Mouse (Mus musculus): Measurements from ENCODE around the gene Edc3. TPM values are rescaled to one million over a fixed set of nuclear protein-coding genes. Genes with fewer than 3 reads are reported as not detected.

The Edc3 gene
- polyA plus RNA-seq (2014; fragmentation: Nextera tagmentation; extraction: Ambion mirVana): 11.0 and 12.6 TPM in 2 replicates

- H3K36me3 ChIP-seq (ENCODE audit: control insufficient read depth, insufficient read depth, low read length): peaks cover 12% of the 10 kb centered on the region; the same call in 1 of the 2 replicates
- peak within 1 kb of the TSS; percentile 65 to 84 for H3K27ac ChIP-seq (replicated peaks in 1 of 2; ENCODE audit: control insufficient read depth in 1 of 2, insufficient read depth in 1 of 2, low read depth in 2 of 2, low read length in 2 of 2)
- no peaks in the 10 kb centered on the region for H3K27me3 ChIP-seq (ENCODE audit: control insufficient read depth, insufficient read depth, low read length)
- ATAC-seq (ENCODE audit: insufficient number of reproducible peaks, insufficient read depth, low FRiP score, low read depth): peak; percentile 86
- H3K4me1 ChIP-seq (ENCODE audit: control insufficient read depth in 2 of 2, insufficient read depth in 2 of 2, low read length in 2 of 2): peaks cover 3 to 8% of the 10 kb centered on the region in 2 experiments; a peak in 1 of 4 replicates
- H3K4me2 ChIP-seq (ENCODE audit: low read length): peak within 1 kb of the TSS; percentile 90
- 0% methylated on average over 23 of the region's 23 CpGs for WGBS
- H3K9ac ChIP-seq (ENCODE audit: low read length): peak within 1 kb of the TSS; percentile 94
- H3K9me3 ChIP-seq (ENCODE audit: control insufficient read depth, low read length): peaks cover 5% of the 10 kb centered on the region
- peak within 1 kb of the TSS; percentile 71 to 88 for H3K4me3 ChIP-seq (ENCODE audit: control insufficient read depth in 1 of 2, insufficient read depth in 1 of 2, low read depth in 1 of 2, low read length in 2 of 2)
Observed at GRCm38 (mm10) chr9:57708068-57708719, at the start of gene Edc3. Gene Edc3, plus strand, starts transcription at chr9:57708540.

DNA sequence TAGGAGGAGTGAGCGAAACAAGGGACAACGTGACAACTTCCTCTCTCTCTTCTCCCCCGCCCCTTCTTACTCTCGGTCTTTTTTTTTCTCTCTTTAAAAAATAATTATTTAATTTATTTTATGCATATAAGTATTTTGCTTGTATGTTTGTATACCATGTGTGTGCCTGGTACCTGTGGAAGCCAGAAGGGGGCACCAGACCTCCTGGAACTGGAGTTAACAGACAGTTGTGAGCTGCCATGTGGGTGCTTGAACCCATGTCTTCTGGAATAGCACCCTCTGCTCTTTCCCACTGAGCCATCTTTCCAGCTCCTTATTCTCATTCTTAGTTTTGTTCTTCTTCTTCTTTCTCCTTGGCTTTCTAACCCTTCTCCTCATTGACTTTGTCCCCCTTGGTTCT is 49.4 kb upstream of the Edc3 start:
- Histone ChIP-seq H3K36me3 (ENCODE audit: control insufficient read depth, insufficient read depth, low read length) (no peaks in the 10 kb centered on the region), H3K27ac (replicated peaks in 1 of 2; ENCODE audit: control insufficient read depth in 1 of 2, insufficient read depth in 1 of 2, low read depth in 2 of 2, low read length in 2 of 2) (no peak overlapping the region), H3K9me3 (ENCODE audit: control insufficient read depth, low read length) (no peaks in the 10 kb centered on the region), H3K4me2 (ENCODE audit: low read length) (no peak overlapping the region), H3K4me1 (ENCODE audit: control insufficient read depth in 2 of 2, insufficient read depth in 2 of 2, low read length in 2 of 2) (peaks cover 3 to 4% of the 10 kb centered on the region in 2 experiments; a peak in 1 of 4 replicates), H3K27me3 (ENCODE audit: control insufficient read depth, insufficient read depth, low read length) (0 out of 2 replicates have a peak, but pooled peaks cover 6% of the 10 kb centered on the region), H3K9ac (ENCODE audit: low read length) (no peak overlapping the region), H3K4me3 (ENCODE audit: control insufficient read depth in 1 of 2, insufficient read depth in 1 of 2, low read depth in 1 of 2, low read length in 2 of 2) (no peak overlapping the region)
- whole genome bisulfite sequencing: 85% methylated on average over 4 of the region's 4 CpGs
- ATAC-seq (ENCODE audit: insufficient number of reproducible peaks, insufficient read depth, low FRiP score, low read depth): no peak

- Histone ChIP-seq H3K4me2 (ENCODE audit: low read length) (no peak overlapping the region), H3K36me3 (ENCODE audit: control insufficient read depth, insufficient read depth, low read length) (no peaks in the 10 kb centered on the region), H3K9ac (ENCODE audit: low read length) (no peak overlapping the region), H3K9me3 (ENCODE audit: control insufficient read depth, low read length) (no peaks in the 10 kb centered on the region), H3K4me1 (ENCODE audit: control insufficient read depth in 2 of 2, insufficient read depth in 2 of 2, low read length in 2 of 2) (peaks cover 3 to 4% of the 10 kb centered on the region in 2 experiments; a peak in 1 of 4 replicates), H3K4me3 (ENCODE audit: control insufficient read depth in 1 of 2, insufficient read depth in 1 of 2, low read depth in 1 of 2, low read length in 2 of 2) (no peak overlapping the region), H3K27me3 (ENCODE audit: control insufficient read depth, insufficient read depth, low read length) (0 out of 2 replicates have a peak, but pooled peaks cover 4% of the 10 kb centered on the region), H3K27ac (replicated peaks in 1 of 2; ENCODE audit: control insufficient read depth in 1 of 2, insufficient read depth in 1 of 2, low read depth in 2 of 2, low read length in 2 of 2) (no peak overlapping the region)
- ATAC-seq (ENCODE audit: insufficient number of reproducible peaks, insufficient read depth, low FRiP score, low read depth): no peak
- 20% methylated on average over 4 of the region's 4 CpGs for WGBS
Observed at GRCm38 (mm10) chr9:57659774-57660173, 48.6 kb upstream of the Edc3 start.

GRCm38 (mm10) chr9:57660501-57660900 is 47.8 kb upstream of the Edc3 start:
- Histone ChIP-seq H3K27me3 (ENCODE audit: control insufficient read depth, insufficient read depth, low read length) (no peaks in the 10 kb centered on the region), H3K27ac (replicated peaks in 1 of 2; ENCODE audit: control insufficient read depth in 1 of 2, insufficient read depth in 1 of 2, low read depth in 2 of 2, low read length in 2 of 2) (no peak overlapping the region), H3K4me3 (ENCODE audit: control insufficient read depth in 1 of 2, insufficient read depth in 1 of 2, low read depth in 1 of 2, low read length in 2 of 2) (no peak overlapping the region), H3K9me3 (ENCODE audit: control insufficient read depth, low read length) (no peaks in the 10 kb centered on the region), H3K9ac (ENCODE audit: low read length) (no peak overlapping the region), H3K4me2 (ENCODE audit: low read length) (no peak overlapping the region), H3K36me3 (ENCODE audit: control insufficient read depth, insufficient read depth, low read length) (no peaks in the 10 kb centered on the region), H3K4me1 (ENCODE audit: control insufficient read depth in 2 of 2, insufficient read depth in 2 of 2, low read length in 2 of 2) (peaks cover 3 to 4% of the 10 kb centered on the region in 2 experiments; a peak in 1 of 4 replicates)
- ATAC-seq (ENCODE audit: insufficient number of reproducible peaks, insufficient read depth, low FRiP score, low read depth): no peak
- 55% methylated on average over 6 of the region's 6 CpGs for WGBS

DNA sequence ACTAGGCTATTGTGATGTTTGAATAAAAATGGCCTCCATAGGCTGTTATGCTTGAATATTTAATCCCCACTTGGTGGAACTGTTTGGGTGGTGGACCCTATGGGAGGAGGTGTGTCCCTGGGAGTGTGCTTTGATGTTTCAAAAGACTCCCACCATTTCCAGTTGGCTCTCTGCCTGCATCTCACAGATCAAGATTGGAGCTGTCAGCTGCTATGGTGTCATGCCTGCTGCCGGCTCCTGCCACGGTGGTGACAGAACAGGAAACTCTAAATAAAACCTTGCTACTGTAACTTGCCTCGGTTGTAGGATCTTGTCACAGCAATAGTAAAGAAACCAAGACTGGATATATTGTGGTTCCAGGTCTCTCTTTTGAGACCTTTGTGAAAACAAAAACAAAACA is 46.8 kb upstream of the Edc3 start:
- WGBS: 10% methylated on average over 3 of the region's 3 CpGs
- no peak for ATAC-seq (ENCODE audit: insufficient number of reproducible peaks, insufficient read depth, low FRiP score, low read depth)
- Histone ChIP-seq H3K4me3 (ENCODE audit: control insufficient read depth in 1 of 2, insufficient read depth in 1 of 2, low read depth in 1 of 2, low read length in 2 of 2) (no peak overlapping the region), H3K4me1 (ENCODE audit: control insufficient read depth in 2 of 2, insufficient read depth in 2 of 2, low read length in 2 of 2) (no peaks in the 10 kb centered on the region), H3K27ac (replicated peaks in 1 of 2; ENCODE audit: control insufficient read depth in 1 of 2, insufficient read depth in 1 of 2, low read depth in 2 of 2, low read length in 2 of 2) (no peak overlapping the region), H3K36me3 (ENCODE audit: control insufficient read depth, insufficient read depth, low read length) (no peaks in the 10 kb centered on the region), H3K4me2 (ENCODE audit: low read length) (no peak overlapping the region), H3K27me3 (ENCODE audit: control insufficient read depth, insufficient read depth, low read length) (no peaks in the 10 kb centered on the region), H3K9me3 (ENCODE audit: control insufficient read depth, low read length) (no peaks in the 10 kb centered on the region), H3K9ac (ENCODE audit: low read length) (no peak overlapping the region)

DNA sequence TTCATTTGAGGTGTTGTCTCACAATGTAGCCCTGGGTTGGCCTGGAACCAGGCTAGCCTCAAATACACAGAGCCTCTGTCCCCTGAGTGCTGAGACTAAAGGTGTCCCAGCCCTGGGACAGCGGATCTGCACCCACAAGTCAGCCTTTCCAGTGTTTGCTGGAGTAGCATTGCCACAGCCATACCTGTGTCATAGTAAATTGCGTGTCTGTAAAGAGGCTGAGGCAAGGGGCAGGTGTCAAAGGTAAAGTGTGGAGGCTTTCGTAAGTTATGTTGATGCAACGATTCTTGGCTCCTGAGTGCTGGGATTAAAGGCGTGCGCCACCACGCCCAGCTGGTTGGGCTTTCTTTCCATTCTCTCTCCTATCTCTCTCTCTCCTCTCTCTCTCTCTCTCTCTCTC is 43.7 kb upstream of the Edc3 start:
- Histone ChIP-seq H3K4me3 (ENCODE audit: control insufficient read depth in 1 of 2, insufficient read depth in 1 of 2, low read depth in 1 of 2, low read length in 2 of 2) (no peak overlapping the region), H3K9ac (ENCODE audit: low read length) (no peak overlapping the region), H3K36me3 (ENCODE audit: control insufficient read depth, insufficient read depth, low read length) (no peaks in the 10 kb centered on the region), H3K9me3 (ENCODE audit: control insufficient read depth, low read length) (no peaks in the 10 kb centered on the region), H3K27me3 (ENCODE audit: control insufficient read depth, insufficient read depth, low read length) (no peaks in the 10 kb centered on the region), H3K4me2 (ENCODE audit: low read length) (no peak overlapping the region), H3K4me1 (ENCODE audit: control insufficient read depth in 2 of 2, insufficient read depth in 2 of 2, low read length in 2 of 2) (no peaks in the 10 kb centered on the region; a peak in 1 of 4 replicates), H3K27ac (replicated peaks in 1 of 2; ENCODE audit: control insufficient read depth in 1 of 2, insufficient read depth in 1 of 2, low read depth in 2 of 2, low read length in 2 of 2) (no peak overlapping the region)
- ATAC-seq (ENCODE audit: insufficient number of reproducible peaks, insufficient read depth, low FRiP score, low read depth): no peak
- 52% methylated on average over 7 of the region's 7 CpGs for WGBS

DNA sequence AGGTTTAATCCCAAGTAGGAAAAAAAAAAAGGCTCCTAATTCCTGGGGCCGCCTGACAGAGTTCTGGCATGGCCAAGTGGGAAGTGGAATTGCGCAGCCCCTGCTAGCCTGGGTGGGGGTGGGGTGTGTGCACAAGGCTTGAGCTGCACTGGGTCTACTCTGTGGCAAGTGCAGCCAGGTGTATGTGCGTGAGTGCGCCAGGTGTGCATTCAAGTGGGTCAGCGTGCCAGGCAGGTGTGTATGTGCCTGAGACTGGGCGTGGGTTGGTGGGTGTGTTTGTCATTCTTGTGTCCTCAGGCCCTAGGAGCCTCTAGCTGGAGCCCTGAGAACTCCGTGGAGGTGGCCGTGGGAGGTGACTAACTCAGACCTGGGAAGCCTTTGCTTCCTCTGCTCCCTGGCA is 41.8 kb upstream of the Edc3 start:
- no peak for ATAC-seq (ENCODE audit: insufficient number of reproducible peaks, insufficient read depth, low FRiP score, low read depth)
- no peaks in the 10 kb centered on the region for H3K36me3 ChIP-seq (ENCODE audit: control insufficient read depth, insufficient read depth, low read length)
- no peak overlapping the region for H3K4me2 ChIP-seq (ENCODE audit: low read length)
- no peak overlapping the region for H3K4me3 ChIP-seq (ENCODE audit: control insufficient read depth in 1 of 2, insufficient read depth in 1 of 2, low read depth in 1 of 2, low read length in 2 of 2)
- no peaks in the 10 kb centered on the region; a peak in 1 of 4 replicates for H3K4me1 ChIP-seq (ENCODE audit: control insufficient read depth in 2 of 2, insufficient read depth in 2 of 2, low read length in 2 of 2)
- H3K9ac ChIP-seq (ENCODE audit: low read length): no peak overlapping the region
- no peaks in the 10 kb centered on the region for H3K27me3 ChIP-seq (ENCODE audit: control insufficient read depth, insufficient read depth, low read length)
- no peak overlapping the region for H3K27ac ChIP-seq (replicated peaks in 1 of 2; ENCODE audit: control insufficient read depth in 1 of 2, insufficient read depth in 1 of 2, low read depth in 2 of 2, low read length in 2 of 2)
- 79% methylated on average over 8 of the region's 8 CpGs for WGBS
- no peaks in the 10 kb centered on the region for H3K9me3 ChIP-seq (ENCODE audit: control insufficient read depth, low read length)

DNA sequence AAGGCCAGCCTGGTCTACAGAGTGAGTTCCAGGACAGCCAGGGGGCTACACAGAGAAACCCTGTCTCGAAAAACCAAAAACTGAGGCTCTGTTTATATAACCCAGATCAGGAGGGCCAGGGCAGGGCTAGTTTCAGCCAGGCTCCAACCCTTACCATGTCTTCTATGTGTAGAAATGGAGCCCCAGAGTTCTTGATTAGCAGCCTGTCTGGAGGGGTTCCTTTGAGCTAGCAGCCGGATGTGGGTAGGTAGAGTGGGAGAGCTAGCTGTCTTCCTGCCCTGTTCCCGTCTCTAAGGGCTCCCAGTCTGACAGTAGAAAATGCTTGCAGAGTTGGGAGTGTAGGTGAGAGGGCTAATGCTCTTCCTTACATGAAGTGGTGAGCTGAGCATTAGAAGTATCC is 41.2 kb upstream of the Edc3 start:
- Histone ChIP-seq H3K27ac (replicated peaks in 1 of 2; ENCODE audit: control insufficient read depth in 1 of 2, insufficient read depth in 1 of 2, low read depth in 2 of 2, low read length in 2 of 2) (no peak overlapping the region), H3K4me1 (ENCODE audit: control insufficient read depth in 2 of 2, insufficient read depth in 2 of 2, low read length in 2 of 2) (no peaks in the 10 kb centered on the region; a peak in 1 of 4 replicates), H3K9me3 (ENCODE audit: control insufficient read depth, low read length) (no peaks in the 10 kb centered on the region), H3K4me2 (ENCODE audit: low read length) (no peak overlapping the region), H3K36me3 (ENCODE audit: control insufficient read depth, insufficient read depth, low read length) (no peaks in the 10 kb centered on the region), H3K27me3 (ENCODE audit: control insufficient read depth, insufficient read depth, low read length) (no peaks in the 10 kb centered on the region), H3K9ac (ENCODE audit: low read length) (no peak overlapping the region), H3K4me3 (ENCODE audit: control insufficient read depth in 1 of 2, insufficient read depth in 1 of 2, low read depth in 1 of 2, low read length in 2 of 2) (no peak overlapping the region)
- WGBS: 59% methylated on average over 3 of the region's 3 CpGs
- ATAC-seq (ENCODE audit: insufficient number of reproducible peaks, insufficient read depth, low FRiP score, low read depth): no peak
